Comparison of ENCODE assay signal across 8 mouse cellular contexts in genomic region chr11:80778916-80779526, GRCm38 (mm10). TPM values are rescaled to one million over a fixed set of nuclear protein-coding genes. Genes with fewer than 3 reads are reported as not detected.
DNase-seq lines count a peak whose midpoint lies in the region; ATAC-seq and TF ChIP-seq lines count a peak whose summit lies in the region.

No protein-coding gene starts in this region.

- no peaks in the 10 kb centered on the region for H3K9me3 ChIP-seq in kidney, embryonic 16.5 days (ENCODE audit: low read length)
- H3K9me3 ChIP-seq in hindbrain, embryonic 15.5 days, result no peaks in the 10 kb centered on the region
- H3K9me3 ChIP-seq in midbrain, postnatal 0 days (ENCODE audit: low read length), result no peaks in the 10 kb centered on the region

- ATAC-seq in kidney, embryonic 16.5 days (ENCODE audit: low FRiP score, low TSS enrichment), result peak; percentile 60; the same call in 1 of the 2 replicates
- no peak for ATAC-seq in hindbrain, embryonic 15.5 days (ENCODE audit: low FRiP score, low read depth)
- peak; percentile 58; the same call in 1 of the 2 replicates for ATAC-seq in midbrain, postnatal 0 days (ENCODE audit: low FRiP score)
- no peak for ATAC-seq in cerebellum, adult (ENCODE audit: insufficient number of reproducible peaks, low FRiP score, low TSS enrichment)

- peaks cover 5% of the 10 kb centered on the region; the same call in 1 of the 2 replicates for H3K4me1 ChIP-seq in kidney, embryonic 16.5 days (ENCODE audit: insufficient read depth, low read length)
- H3K4me1 ChIP-seq in hindbrain, embryonic 15.5 days (replicated peaks), result peaks cover 12% of the 10 kb centered on the region
- H3K4me1 ChIP-seq in midbrain, postnatal 0 days (ENCODE audit: insufficient read depth, low read length), result no peaks in the 10 kb centered on the region

- TF ChIP-seq POLR2A in brain, embryonic 14.5 days (IDR thresholded peaks at IDR 0.05; ENCODE audit: borderline replicate concordance, extremely low read depth, insufficient read depth, insufficient read length, poor library complexity, severe bottlenecking), result no peak

- peak overlapping the region; percentile 75 for H3K4me3 ChIP-seq in kidney, embryonic 16.5 days (ENCODE audit: low read length)
- H3K4me3 ChIP-seq in hindbrain, embryonic 15.5 days, result peak overlapping the region; percentile 75
- peak overlapping the region; percentile 72 for H3K4me3 ChIP-seq in midbrain, postnatal 0 days (ENCODE audit: low read depth, low read length)

- no peak for DNase-seq in kidney, adult 18-20 months
- peak; percentile 17 for DNase-seq in brain, embryonic 14.5 days (ENCODE audit: low read depth)
- no peak for DNase-seq in midbrain, postnatal 0 days (ENCODE audit: low spot score)
- DNase-seq in cerebellum, adult 18-20 months, result no peak
- no peak for DNase-seq in kidney, adult 8-10 months

- WGBS in kidney, embryonic 16.5 days, result 2% methylated on average over 18 of the region's 18 CpGs
- 2% methylated on average over 18 of the region's 18 CpGs for WGBS in hindbrain, embryonic 15.5 days
- 4% methylated on average over 18 of the region's 18 CpGs for WGBS in midbrain, postnatal 0 days

- peak overlapping the region; percentile 82 for H3K4me2 ChIP-seq in kidney, embryonic 16.5 days (replicated peaks; ENCODE audit: low read depth, low read length)
- H3K4me2 ChIP-seq in hindbrain, embryonic 15.5 days, result peak overlapping the region; percentile 95
- peak overlapping the region; percentile 85 for H3K4me2 ChIP-seq in midbrain, postnatal 0 days (ENCODE audit: low read depth, low read length, poor library complexity, severe bottlenecking)

- no peaks in the 10 kb centered on the region for H3K27me3 ChIP-seq in kidney, embryonic 16.5 days (ENCODE audit: insufficient read depth, low read length)
- no peaks in the 10 kb centered on the region for H3K27me3 ChIP-seq in hindbrain, embryonic 15.5 days
- H3K27me3 ChIP-seq in midbrain, postnatal 0 days (ENCODE audit: insufficient read depth, low read length), result no peaks in the 10 kb centered on the region

- H3K27ac ChIP-seq in kidney, embryonic 16.5 days (ENCODE audit: low read length), result peak overlapping the region; percentile 77; the same call in 1 of the 2 replicates
- H3K27ac ChIP-seq in hindbrain, embryonic 15.5 days (replicated peaks), result peak overlapping the region; percentile 63; the same call in 1 of the 2 replicates
- H3K27ac ChIP-seq in midbrain, postnatal 0 days (ENCODE audit: low read depth, low read length), result no peak overlapping the region

- no peaks in the 10 kb centered on the region for H3K36me3 ChIP-seq in kidney, embryonic 16.5 days (ENCODE audit: insufficient read depth, low read length)
- no peaks in the 10 kb centered on the region for H3K36me3 ChIP-seq in hindbrain, embryonic 15.5 days
- no peaks in the 10 kb centered on the region for H3K36me3 ChIP-seq in midbrain, postnatal 0 days (ENCODE audit: insufficient read depth, low read length)

- no peak for TF ChIP-seq CTCF in brain, embryonic 14.5 days (IDR thresholded peaks at IDR 0.05; ENCODE audit: borderline replicate concordance, extremely low read depth, insufficient read depth, insufficient read length)
- no peak for TF ChIP-seq CTCF in midbrain, postnatal 0 days (IDR thresholded peaks at IDR 0.05)

- peak overlapping the region; percentile 75 for H3K9ac ChIP-seq in kidney, embryonic 16.5 days (replicated peaks; ENCODE audit: low read length)
- H3K9ac ChIP-seq in hindbrain, embryonic 15.5 days, result peak overlapping the region; percentile 59
- H3K9ac ChIP-seq in midbrain, postnatal 0 days (replicated peaks; ENCODE audit: low read length, poor library complexity, severe bottlenecking), result peak overlapping the region; percentile 55; the same call in 1 of the 2 replicates

RNA-seq across cellular contexts. Expression of gene Myo1d, which starts 0.8 kb away (rescaled TPM):
- 15.8 and 19.1 TPM in 2 replicates for polyA plus RNA-seq in kidney, embryonic 16.5 days (2015; fragmentation: Nextera tagmentation; extraction: Ambion mirVana)
- 1.5 and 2.2 TPM in 2 replicates for polyA plus RNA-seq in brain, embryonic 14.5 days (2012; rRNA removed)
- 2.6 and 2.8 TPM in 2 replicates for polyA plus RNA-seq in hindbrain, embryonic 15.5 days (2015; fragmentation: Nextera tagmentation; extraction: Ambion mirVana)
- 2.5 and 3.0 TPM in 2 replicates for total RNA-seq in midbrain, postnatal 0 days (2014; rRNA removed)
- polyA plus RNA-seq in midbrain, postnatal 0 days (2015; fragmentation: Nextera tagmentation; extraction: Ambion mirVana), result 1.4 and 1.8 TPM in 2 replicates

RNA-seq across cellular contexts. Expression of gene Tmem98, which starts 31.0 kb away (rescaled TPM):
- polyA plus RNA-seq in kidney, embryonic 16.5 days (2015; fragmentation: Nextera tagmentation; extraction: Ambion mirVana), result 113 and 119 TPM in 2 replicates
- polyA plus RNA-seq in brain, embryonic 14.5 days (2012; rRNA removed), result 28.0 and 36.4 TPM in 2 replicates
- 21.9 and 24.9 TPM in 2 replicates for polyA plus RNA-seq in hindbrain, embryonic 15.5 days (2015; fragmentation: Nextera tagmentation; extraction: Ambion mirVana)
- total RNA-seq in midbrain, postnatal 0 days (2014; rRNA removed), result 11.6 and 12.6 TPM in 2 replicates
- 12.6 and 14.1 TPM in 2 replicates for polyA plus RNA-seq in midbrain, postnatal 0 days (2015; fragmentation: Nextera tagmentation; extraction: Ambion mirVana)

Comparison
In these comparisons a context has a peak if more than half of its experiments do, and no peak if none do; other contexts are left out.
1. ATAC-seq: peak in kidney, embryonic 16.5 days (single experiment) and midbrain, postnatal 0 days (single experiment); none in hindbrain, embryonic 15.5 days (single experiment) and cerebellum, adult (single experiment).
2. Peak in every context shown above with its lines, with median percentiles within 50 percentile points of each other: H3K4me2 ChIP-seq, H3K4me3 ChIP-seq and H3K9ac ChIP-seq.